Mouse (Mus musculus) cortical plate, adult 2 months (tissue): Measurements from ENCODE around the gene Bgn.

Experiments
- CTCF ChIP-seq: fragments of 200-500 bp; IDR thresholded peaks from 2 replicates; pipeline ENCODE4 v1.5.1; 2011; ENCODE audit warnings: mild to moderate bottlenecking, control low read depth, low read length; ENCODE audit not compliant: insufficient read depth; ENCODE audit errors: extremely low read depth
- POLR2A ChIP-seq: fragments of 200-500 bp; IDR thresholded peaks from 2 replicates; pipeline ENCODE4 v1.6.1; 2011; ENCODE audit warnings: mild to moderate bottlenecking, low read length, control low read depth; ENCODE audit not compliant: insufficient read depth; ENCODE audit errors: extremely low read depth

DNA sequence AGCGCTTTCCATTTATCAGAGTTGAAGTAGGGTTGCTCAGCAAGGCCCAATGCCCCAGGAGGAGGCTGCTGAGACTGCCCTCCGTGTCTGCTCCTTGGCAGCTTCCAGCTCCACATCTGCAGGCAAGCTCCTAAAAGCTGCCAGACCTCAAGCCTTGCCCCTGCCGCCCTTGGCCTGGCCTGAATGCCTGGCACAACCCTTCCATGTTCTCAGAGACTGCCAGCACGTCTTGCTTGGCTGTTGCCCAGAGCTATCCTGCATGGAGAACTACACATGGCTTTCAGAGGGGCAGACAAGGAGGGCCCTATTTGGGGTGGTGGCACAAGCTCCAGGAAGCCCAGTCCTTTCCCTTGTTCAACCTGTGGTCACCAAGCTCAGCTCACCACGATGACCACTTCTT, 3.5 kb downstream of the Bgn start:
- TF ChIP-seq CTCF = no peak
- TF ChIP-seq POLR2A = no peak
